Mouse (Mus musculus) brain, adult 10 weeks (tissue): ENCODE data around the gene Spata20. TPM values are rescaled to one million over a fixed set of nuclear protein-coding genes. Genes with fewer than 3 reads are reported as not detected.

Source experiments
- polyA plus RNA-seq: library from polyadenylated mRNA; stranded (reverse); fragments of 350-450 nt; fragmentation: Illumina TruSeq; extraction: RNeasy Lipid Tissue Mini Kit (QIAGEN cat#74804); gene quantifications from one replicate; pipeline ENCODE4 v1.2.3, GENCODE M21; 2015; ENCODE audit warnings: low read depth, low replicate concordance

The Spata20 gene
- 0.58 TPM for polyA plus RNA-seq

DNA sequence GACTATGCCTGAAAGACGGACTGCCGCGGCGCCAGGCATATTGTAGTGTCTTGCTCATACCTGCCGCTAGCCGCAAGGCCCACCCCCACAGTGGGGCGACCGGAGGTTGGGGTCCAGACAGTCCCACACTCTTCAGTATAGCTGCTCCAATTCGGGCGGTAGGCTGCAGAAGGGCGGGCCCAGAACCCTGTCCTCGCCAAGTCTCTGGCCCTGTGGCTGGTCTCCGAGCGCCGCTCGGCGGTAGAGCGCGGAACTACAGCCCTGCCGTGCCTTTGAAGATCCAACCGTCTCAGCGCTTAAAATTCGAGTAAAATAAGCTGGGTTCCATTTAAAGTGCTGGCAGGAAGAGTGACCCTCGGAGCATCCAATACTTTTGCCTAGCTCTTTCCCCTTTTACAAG lies at the start of gene Spata20:
Spata20 (minus strand) TSS at position 179 of the 400 bp plus-strand sequence.

DNA sequence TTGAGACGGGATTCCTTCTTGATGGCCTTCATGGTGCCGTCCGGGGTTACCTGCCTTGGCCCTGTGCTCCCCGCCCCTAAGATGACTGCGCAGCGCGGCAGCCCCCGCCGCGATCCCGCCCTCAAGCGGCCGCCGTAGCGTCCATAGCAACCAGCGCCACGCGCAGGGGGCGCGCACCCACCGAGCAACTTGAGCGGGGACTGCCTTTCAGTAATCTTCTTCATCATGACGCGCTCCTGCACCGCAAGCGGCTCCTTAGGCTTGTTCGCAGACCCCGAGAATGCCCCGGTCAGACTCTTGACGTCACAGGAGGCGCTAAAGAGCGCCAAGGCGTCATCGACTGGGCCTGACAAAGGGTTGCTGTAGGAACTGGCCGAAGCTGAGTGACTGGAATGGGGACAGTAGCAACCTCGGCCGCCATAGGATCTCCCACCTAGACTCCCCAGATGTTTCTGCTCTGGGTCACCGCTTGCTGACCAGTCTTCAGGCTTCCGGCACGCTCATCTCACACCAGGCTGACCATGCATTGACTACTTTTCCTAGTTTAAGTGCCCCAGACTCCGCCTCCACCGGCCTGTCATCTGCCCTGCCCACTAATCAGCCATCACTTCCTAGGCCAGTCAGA lies 35.4 kb upstream of the Spata20 start, which contains the start of gene Mycbpap:
Mycbpap (minus strand) TSS at position 524 of the 625 bp plus-strand sequence.

DNA sequence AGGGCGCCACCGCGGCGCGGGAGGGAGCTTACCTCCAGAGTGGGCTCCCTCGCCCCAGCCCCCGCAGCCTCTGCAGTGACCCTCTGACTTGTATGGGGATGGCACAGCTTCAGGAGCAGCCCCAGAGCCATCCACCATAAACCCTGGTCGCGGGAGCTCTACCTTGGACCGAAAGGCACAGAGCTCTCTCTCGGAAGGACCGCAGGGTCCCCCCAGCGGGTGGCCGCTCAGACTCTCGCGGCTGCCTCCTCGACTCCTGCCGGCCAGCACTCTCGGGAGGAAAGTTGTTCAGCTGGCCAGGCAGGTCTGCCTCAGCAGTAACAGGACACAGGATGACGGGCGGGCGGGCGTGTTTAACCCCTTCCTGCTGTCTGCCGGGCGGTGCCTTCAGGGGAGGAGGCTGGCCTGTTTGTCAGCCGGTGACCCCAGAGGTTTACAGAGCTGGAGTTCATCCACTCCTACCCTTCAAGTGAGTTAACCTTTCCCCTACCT lies 13.7 kb upstream of the Spata20 start, which contains the start of gene Epn3:
Epn3 (minus strand) TSS at position 314 of the 492 bp plus-strand sequence.

DNA sequence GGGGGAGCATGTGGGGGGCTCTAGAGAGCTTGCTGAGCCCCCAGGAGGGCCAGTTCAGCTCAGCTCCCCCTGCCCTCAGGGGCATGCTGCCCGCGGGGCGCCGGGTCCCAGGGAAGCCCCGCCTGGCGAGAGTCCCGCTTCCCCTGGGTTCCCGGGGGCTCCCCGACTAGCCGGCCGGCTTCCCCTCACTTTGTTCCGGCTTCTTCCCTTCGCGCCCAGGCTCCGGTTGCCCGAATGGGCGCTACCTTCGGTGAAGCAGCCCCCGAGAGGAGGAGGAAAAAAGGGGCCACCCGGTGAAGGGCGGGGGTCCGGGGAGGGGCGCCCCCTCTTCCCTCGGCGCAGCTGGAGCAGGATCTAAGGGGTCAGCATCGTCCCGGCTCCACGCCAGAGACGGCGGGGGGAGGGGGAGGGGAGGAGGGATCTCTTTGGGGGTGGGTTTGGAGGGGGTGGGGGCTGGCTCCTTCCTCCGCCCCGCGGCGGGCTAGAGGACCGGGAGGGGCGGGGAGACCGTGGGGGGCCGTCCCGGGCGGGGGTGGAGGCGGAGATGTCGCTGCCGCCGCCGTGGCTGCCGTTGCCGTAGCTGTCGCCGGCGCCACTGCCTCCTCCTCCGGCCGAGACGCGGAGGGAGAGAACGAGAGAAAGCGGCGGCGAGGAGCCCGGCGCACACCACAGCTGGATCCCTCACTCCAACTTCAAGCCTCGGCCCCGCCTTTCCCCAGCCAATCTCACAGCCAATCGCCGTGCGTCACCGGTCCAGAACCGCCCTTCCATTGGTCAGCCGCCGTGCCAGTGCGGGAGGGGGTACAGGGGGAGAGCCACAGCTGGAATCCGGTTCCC lies 12.1 kb downstream of the Spata20 start, which contains the start of gene Cacna1g:
Cacna1g (minus strand) TSS at position 492 of the 837 bp plus-strand sequence.

Other genes with a start within 250 kb of the Spata20 start
- 1.5 TPM for gene Wfikkn2, start 240.2 kb downstream of the Spata20 start, polyA plus RNA-seq
- gene Gm21885, start 204.3 kb downstream of the Spata20 start, polyA plus RNA-seq, result not detected
- gene Luc7l3, start 164.2 kb downstream of the Spata20 start, polyA plus RNA-seq, result 117 TPM
- gene Ankrd40, start 158.2 kb downstream of the Spata20 start, polyA plus RNA-seq, result 129 TPM
- 1.5 TPM for gene Abcc3, start 93.2 kb downstream of the Spata20 start, polyA plus RNA-seq
- gene Cacna1g, start 12.0 kb downstream of the Spata20 start, polyA plus RNA-seq, result 56.4 TPM
- 3.0 TPM for gene Epn3, start 13.8 kb upstream of the Spata20 start, polyA plus RNA-seq
- 3.5 TPM for gene Mycbpap, start 35.6 kb upstream of the Spata20 start, polyA plus RNA-seq
- 8.6 TPM for gene Rsad1, start 63.1 kb upstream of the Spata20 start, polyA plus RNA-seq
- gene Chad, start 78.9 kb upstream of the Spata20 start, polyA plus RNA-seq, result not detected
- gene Acsf2, start 115.7 kb upstream of the Spata20 start, polyA plus RNA-seq, result 10.9 TPM
- gene Lrrc59, start 143.6 kb upstream of the Spata20 start, polyA plus RNA-seq, result 93.8 TPM
- gene Mrpl27, start 167.6 kb upstream of the Spata20 start, polyA plus RNA-seq, result 136 TPM
- gene Eme1, start 167.8 kb upstream of the Spata20 start, polyA plus RNA-seq, result not detected
- 23.4 TPM for gene Xylt2, start 191.3 kb upstream of the Spata20 start, polyA plus RNA-seq
- gene Gm11541, start 218.3 kb upstream of the Spata20 start, polyA plus RNA-seq, result not detected